Mouse (Mus musculus) hindbrain, embryonic 16.5 days (tissue): ENCODE data around the gene Ciapin1. TPM values are rescaled to one million over a fixed set of nuclear protein-coding genes. Genes with fewer than 3 reads are reported as not detected.

Source experiments
- ATAC-seq: fragments of 200-750 bp; cut with Nextera tagmentation; 2 replicates; pipeline ENCODE4 v1.8.0; 2017; ENCODE audit warnings: moderate TSS enrichment, moderate library complexity
- H3K27ac ChIP-seq: fragments of 300-500 bp; sonication (generic); 2 replicates; pipeline ENCODE4 v1.5.1; 2014; ENCODE audit warnings: low read depth, mild to moderate bottlenecking, control low read depth, low read length, moderate library complexity
- H3K27me3 ChIP-seq: fragments of 300-500 bp; sonication (generic); replicated peaks from 2 replicates; pipeline ENCODE4 v1.6.1; 2014; ENCODE audit warnings: low read length; ENCODE audit not compliant: control insufficient read depth, insufficient read depth
- H3K36me3 ChIP-seq: fragments of 300-500 bp; sonication (generic); 2 replicates; pipeline ENCODE4 v1.6.1; 2014; ENCODE audit warnings: mild to moderate bottlenecking, low read length, moderate library complexity, mixed read lengths; ENCODE audit not compliant: control insufficient read depth, insufficient read depth
- H3K4me1 ChIP-seq: fragments of 300-500 bp; sonication (generic); 2 replicates; pipeline ENCODE4 v1.6.1; 2014; ENCODE audit warnings: low read depth, low read length; ENCODE audit not compliant: control insufficient read depth, insufficient read depth
- H3K4me2 ChIP-seq: fragments of 300-500 bp; sonication (generic); 2 replicates; pipeline ENCODE4 v1.6.1; 2014; ENCODE audit warnings: mild to moderate bottlenecking, low read length, control low read depth, moderate library complexity
- H3K4me3 ChIP-seq: fragments of 300-500 bp; sonication (generic); 2 replicates; pipeline ENCODE4 v1.5.1; 2014; ENCODE audit warnings: mild to moderate bottlenecking, low read length, control low read depth, moderate library complexity
- H3K9ac ChIP-seq: fragments of 300-500 bp; sonication (generic); 2 replicates; pipeline ENCODE4 v1.6.1; 2014; ENCODE audit warnings: low read depth, mild to moderate bottlenecking, control low read depth, low read length, moderate library complexity
- H3K9me3 ChIP-seq: fragments of 300-500 bp; sonication (generic); 2 replicates; pipeline ENCODE4 v1.6.1; 2014; ENCODE audit warnings: mild to moderate bottlenecking, low read length, moderate library complexity; ENCODE audit not compliant: control insufficient read depth
- WGBS: fragments of 180-500 bp; shearing (Covaris S2); extraction: QIAGEN DNeasy Blood & Tissue Kit; methylation state at CpG from one replicate; pipeline ENCODE4 v1.1.7; 2014; 5-methylcytosine and 5-hydroxymethylcytosine counted together
- polyA plus RNA-seq: library from polyadenylated mRNA; unstranded; fragments of >200 nt; fragmentation: Nextera tagmentation; extraction: Ambion mirVana; gene quantifications from 2 replicates; pipeline ENCODE4 v1.2.1, GENCODE M21; 2015

The Ciapin1 gene
- polyA plus RNA-seq, 1 experiment from 2014 or later: 191 TPM

GRCm38 (mm10) chr8:94805811-94806210 lies 32.3 kb downstream of the Ciapin1 start:
- no peak overlapping the region for H3K9ac ChIP-seq
- WGBS: 51% methylated on average over 4 of the region's 4 CpGs
- H3K36me3 ChIP-seq: no peaks in the 10 kb centered on the region
- H3K27me3 ChIP-seq: no peaks in the 10 kb centered on the region
- no peak overlapping the region for H3K4me2 ChIP-seq
- H3K4me1 ChIP-seq: no peaks in the 10 kb centered on the region
- no peaks in the 10 kb centered on the region for H3K9me3 ChIP-seq
- no peak for ATAC-seq
- no peak overlapping the region for H3K27ac ChIP-seq
- H3K4me3 ChIP-seq: no peak overlapping the region

GRCm38 (mm10) chr8:94804546-94805340 lies 33.4 kb downstream of the Ciapin1 start:
- no peaks in the 10 kb centered on the region for H3K9me3 ChIP-seq
- H3K4me2 ChIP-seq: no peak overlapping the region
- H3K27me3 ChIP-seq: no peaks in the 10 kb centered on the region
- no peak overlapping the region for H3K4me3 ChIP-seq
- 82% methylated on average over 10 of the region's 10 CpGs for WGBS
- H3K27ac ChIP-seq: no peak overlapping the region
- no peaks in the 10 kb centered on the region for H3K4me1 ChIP-seq
- no peaks in the 10 kb centered on the region for H3K36me3 ChIP-seq
- no peak for ATAC-seq
- no peak overlapping the region for H3K9ac ChIP-seq

- no peaks in the 10 kb centered on the region for H3K27me3 ChIP-seq
- no peak overlapping the region for H3K4me3 ChIP-seq
- WGBS: 76% methylated on average over 6 of the region's 6 CpGs
- no peaks in the 10 kb centered on the region for H3K9me3 ChIP-seq
- H3K36me3 ChIP-seq: no peaks in the 10 kb centered on the region
- no peak overlapping the region for H3K27ac ChIP-seq
- H3K9ac ChIP-seq: no peak overlapping the region
- ATAC-seq: no peak
- no peak overlapping the region for H3K4me2 ChIP-seq
- H3K4me1 ChIP-seq: no peaks in the 10 kb centered on the region
Observed at GRCm38 (mm10) chr8:94803551-94803950, 34.6 kb downstream of the Ciapin1 start.

GRCm38 (mm10) chr8:94802375-94802774 lies 35.8 kb downstream of the Ciapin1 start:
- H3K4me3 ChIP-seq: no peak overlapping the region
- H3K4me2 ChIP-seq: no peak overlapping the region
- no peak overlapping the region for H3K9ac ChIP-seq
- no peaks in the 10 kb centered on the region for H3K27me3 ChIP-seq
- WGBS: 81% methylated on average over 4 of the region's 4 CpGs
- H3K9me3 ChIP-seq: no peaks in the 10 kb centered on the region
- no peaks in the 10 kb centered on the region for H3K36me3 ChIP-seq
- H3K4me1 ChIP-seq: no peaks in the 10 kb centered on the region
- no peak for ATAC-seq
- no peak overlapping the region for H3K27ac ChIP-seq

- Histone ChIP-seq H3K36me3 (no peaks in the 10 kb centered on the region), H3K9ac (no peak overlapping the region), H3K4me3 (no peak overlapping the region), H3K4me2 (no peak overlapping the region), H3K9me3 (no peaks in the 10 kb centered on the region), H3K27me3 (no peaks in the 10 kb centered on the region), H3K4me1 (no peaks in the 10 kb centered on the region), H3K27ac (no peak overlapping the region)
- WGBS: 42% methylated on average over 14 of the region's 14 CpGs
- ATAC-seq: no peak
Observed at GRCm38 (mm10) chr8:94801293-94802095, 36.7 kb downstream of the Ciapin1 start.

GRCm38 (mm10) chr8:94800278-94800968 lies 37.7 kb downstream of the Ciapin1 start:
- no peaks in the 10 kb centered on the region for H3K36me3 ChIP-seq
- H3K27me3 ChIP-seq: no peaks in the 10 kb centered on the region
- no peaks in the 10 kb centered on the region for H3K4me1 ChIP-seq
- no peak overlapping the region for H3K4me2 ChIP-seq
- no peak overlapping the region for H3K27ac ChIP-seq
- ATAC-seq: no peak
- H3K4me3 ChIP-seq: no peak overlapping the region
- no peaks in the 10 kb centered on the region for H3K9me3 ChIP-seq
- no peak overlapping the region for H3K9ac ChIP-seq
- 68% methylated on average over 7 of the region's 7 CpGs for WGBS

- no peak overlapping the region for H3K4me3 ChIP-seq
- H3K9me3 ChIP-seq: no peaks in the 10 kb centered on the region
- H3K9ac ChIP-seq: no peak overlapping the region
- WGBS: 96% methylated on average over 2 of the region's 2 CpGs
- H3K27me3 ChIP-seq: no peaks in the 10 kb centered on the region
- H3K36me3 ChIP-seq: no peaks in the 10 kb centered on the region
- no peak for ATAC-seq
- H3K4me1 ChIP-seq: no peaks in the 10 kb centered on the region
- H3K27ac ChIP-seq: no peak overlapping the region
- no peak overlapping the region for H3K4me2 ChIP-seq
Observed at GRCm38 (mm10) chr8:94794782-94795181, 43.4 kb downstream of the Ciapin1 start.

- ATAC-seq: no peak
- Histone ChIP-seq H3K9ac (no peak overlapping the region), H3K4me2 (no peak overlapping the region), H3K36me3 (no peaks in the 10 kb centered on the region), H3K27me3 (no peaks in the 10 kb centered on the region), H3K27ac (no peak overlapping the region), H3K9me3 (no peaks in the 10 kb centered on the region), H3K4me3 (no peak overlapping the region), H3K4me1 (no peaks in the 10 kb centered on the region)
- 92% methylated on average over 4 of the region's 4 CpGs for WGBS
Observed at GRCm38 (mm10) chr8:94794368-94794767, 43.8 kb downstream of the Ciapin1 start.
